In the genomic region with DNA sequence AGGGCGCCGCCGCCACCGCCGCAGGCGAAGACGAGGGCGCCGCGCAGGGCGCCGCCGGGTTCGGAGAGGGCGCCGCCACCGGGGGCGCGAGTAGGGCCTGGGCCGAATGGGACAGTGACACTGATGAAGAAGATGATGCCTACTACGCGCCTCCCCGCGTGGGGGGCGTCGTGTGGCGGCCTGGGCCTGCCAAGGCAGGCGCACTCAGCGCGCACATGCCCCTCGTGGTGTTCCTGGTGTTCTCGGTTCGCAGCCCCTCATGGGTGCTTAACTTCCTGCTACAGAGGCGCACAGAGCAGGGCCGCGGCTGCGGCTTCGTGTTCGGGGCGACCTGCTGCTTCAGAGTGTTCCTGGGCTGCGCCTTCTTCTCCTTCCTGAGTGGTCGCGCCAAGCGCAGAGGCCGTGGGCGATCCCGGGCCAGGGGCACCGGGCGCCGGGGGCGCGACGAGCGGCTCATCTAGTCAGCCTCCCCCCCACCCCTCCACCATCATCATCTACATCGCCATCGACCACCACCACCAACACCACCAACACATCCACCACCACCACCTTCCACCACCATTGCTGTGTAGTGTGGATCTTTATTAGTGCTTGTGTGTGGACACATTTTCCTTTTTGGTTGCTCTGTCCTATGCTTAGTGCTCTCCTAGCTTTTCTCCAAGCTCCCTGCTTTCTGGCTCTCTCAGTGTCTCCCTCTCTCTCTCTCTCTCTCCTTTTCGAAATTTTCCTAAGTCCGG, we compare ENCODE assay signal across 8 mouse cellular contexts. TPM values are rescaled to one million over a fixed set of nuclear protein-coding genes. Genes with fewer than 3 reads are reported as not detected.
DNase-seq lines count a peak whose midpoint lies in the region; ATAC-seq and TF ChIP-seq lines count a peak whose summit lies in the region.

No protein-coding gene starts in this region.

- peak overlapping the region; percentile 65 for H3K4me2 ChIP-seq in hindbrain, embryonic 12.5 days (replicated peaks)

- H3K4me3 ChIP-seq in ES-E14 (ENCODE audit: insufficient read depth in 1 of 2, low read depth in 1 of 2, low read length in 2 of 2, poor library complexity in 1 of 2, severe bottlenecking in 1 of 2): peak overlapping the region; percentile 40 to 97
- peak overlapping the region; percentile 98 for H3K4me3 ChIP-seq in hindbrain, embryonic 12.5 days
- peak overlapping the region; percentile 100 for H3K4me3 ChIP-seq in liver, adult 2 months (ENCODE audit: insufficient read depth, low read depth, low read length)

- no peak; the same call in 1 of the 2 replicates for ATAC-seq in frontal cortex, adult (ENCODE audit: low TSS enrichment)
- peak; percentile 2; the same call in 1 of the 2 replicates for ATAC-seq in common myeloid progenitor, adult 5-6 weeks (replicated peaks; ENCODE audit: low read depth, poor library complexity, severe bottlenecking)
- ATAC-seq in hindbrain, embryonic 12.5 days (ENCODE audit: low FRiP score): peak; percentile 20

- in situ Hi-C loops in ES-E14 (cut with MboI; ENCODE audit: low sequenced_read_pairs in 2 of 2, unreplicated experiment in 2 of 2): no loop called here

- WGBS in hindbrain, embryonic 12.5 days: 44% methylated on average over 58 of the region's 58 CpGs
- 30% methylated on average over 55 of the region's 58 CpGs for WGBS in liver, adult 2 months

- TF ChIP-seq POLR2A in liver, adult 2 months (IDR thresholded peaks at IDR 0.05; ENCODE audit: extremely low read depth, insufficient read depth, low read length): no peak

- peak overlapping the region; percentile 91 for H3K9ac ChIP-seq in ES-E14 (ENCODE audit: insufficient read depth, low read depth, low read length, poor library complexity, severe bottlenecking)
- peak overlapping the region; percentile 100 for H3K9ac ChIP-seq in hindbrain, embryonic 12.5 days
- peak overlapping the region; percentile 100 for H3K9ac ChIP-seq in liver, adult 2 months (ENCODE audit: low read depth, low read length)

- H3K4me1 ChIP-seq in ES-E14 (ENCODE audit: control insufficient read depth in 2 of 2, insufficient read depth in 2 of 2, low read length in 2 of 2, poor library complexity in 1 of 2): peaks cover 0 to 4% of the 10 kb centered on the region in 2 experiments; a peak in 1 of 4 replicates
- peaks cover 29% of the 10 kb centered on the region for H3K4me1 ChIP-seq in hindbrain, embryonic 12.5 days
- peaks cover 9% of the 10 kb centered on the region for H3K4me1 ChIP-seq in liver, adult 2 months (ENCODE audit: control insufficient read depth, insufficient read depth, low read length)

- no peaks in the 10 kb centered on the region for H3K36me3 ChIP-seq in ES-E14 (ENCODE audit: control insufficient read depth, insufficient read depth, low read length, poor library complexity, severe bottlenecking)
- H3K36me3 ChIP-seq in hindbrain, embryonic 12.5 days: 0 out of 2 replicates have a peak, but pooled peaks cover 2% of the 10 kb centered on the region
- H3K36me3 ChIP-seq in liver, adult 2 months (ENCODE audit: control insufficient read depth, insufficient read depth, low read length): no peaks in the 10 kb centered on the region

- no peak overlapping the region for H3K27ac ChIP-seq in ES-E14 (ENCODE audit: insufficient read depth, low read depth, low read length, poor library complexity, severe bottlenecking)
- H3K27ac ChIP-seq in hindbrain, embryonic 12.5 days: peak overlapping the region; percentile 100
- H3K27ac ChIP-seq in liver, adult 2 months (replicated peaks; ENCODE audit: insufficient read depth, low read depth, low read length): peak overlapping the region; percentile 73

- TF ChIP-seq CTCF in liver, adult 2 months (IDR thresholded peaks at IDR 0.05; ENCODE audit: low read depth, low read length): peak; percentile 8; the same call in 1 of the 2 replicates

- 0 out of 2 replicates have a peak, but pooled peaks cover 4% of the 10 kb centered on the region for H3K27me3 ChIP-seq in hindbrain, embryonic 12.5 days
- H3K27me3 ChIP-seq in liver, adult 2 months (ENCODE audit: control insufficient read depth, insufficient read depth, low read length): no peaks in the 10 kb centered on the region; the same call in 1 of the 2 replicates

- DNase-seq in frontal cortex, postnatal 10 days (ENCODE audit: low spot score in 2 of 2): peak; percentile 50 to 51
- DNase-seq in ES-E14 (ENCODE audit: low read depth, low spot score): no peak
- peak; percentile 49 for DNase-seq in liver, adult 2 months (ENCODE audit: extremely low read depth, low read depth, low spot score)
- peak; percentile 45 for DNase-seq in neural tube, embryonic 10.5 days (ENCODE audit: extremely low spot score, low spot score)
- DNase-seq in yolk sac, embryonic 10.5 days (ENCODE audit: low spot score): peak; percentile 33

- H3K9me3 ChIP-seq in ES-E14 (ENCODE audit: control insufficient read depth, insufficient read depth, low read depth, low read length): no peaks in the 10 kb centered on the region
- peaks cover 5% of the 10 kb centered on the region; the same call in 1 of the 2 replicates for H3K9me3 ChIP-seq in hindbrain, embryonic 12.5 days (replicated peaks)

- peaks cover 22% of the 10 kb centered on the region for H3K79me2 ChIP-seq in liver, adult 2 months (ENCODE audit: control insufficient read depth, insufficient read depth, low read length)

TF ChIP-seq in ES-E14, 5 proteins besides CTCF, POLR2A, EP300 and RAD21:
- no peak for TF ChIP-seq HCFC1 (IDR thresholded peaks at IDR 0.05; ENCODE audit: borderline replicate concordance, insufficient read depth, low read length)
- no peak for TF ChIP-seq MAFK (IDR thresholded peaks at IDR 0.05; ENCODE audit: insufficient read depth, low read depth, low read length)
- no peak for TF ChIP-seq ZC3H11A (IDR thresholded peaks at IDR 0.05; ENCODE audit: borderline replicate concordance, low read depth, low read length)
- TF ChIP-seq ZNF384 (IDR thresholded peaks at IDR 0.05; ENCODE audit: low read depth, low read length): no peak
- no peak for TF ChIP-seq CHD2 (IDR thresholded peaks at IDR 0.05; ENCODE audit: low read depth, low read length)

RNA-seq across cellular contexts. Expression of gene Gm20721, which starts 17.4 kb away (rescaled TPM):
- total RNA-seq in ES-E14 (2012; rRNA removed): 15.6 and 17.7 TPM in 2 replicates
- 10.9 and 17.9 TPM in 2 replicates for total RNA-seq in common myeloid progenitor, adult 5-6 weeks (2017)
- 13.7 and 14.5 TPM in 2 replicates for polyA plus RNA-seq in hindbrain, embryonic 12.5 days (2016; fragmentation: Nextera tagmentation; extraction: Ambion mirVana)
- not detected in 2 replicates for total RNA-seq in liver, adult 2 months (2014; rRNA removed)
- 0.10 and 0.31 TPM in 2 replicates for polyA plus RNA-seq in liver, adult 2 months (2012; rRNA removed)

RNA-seq across cellular contexts. Expression of gene Gnas, which starts 45.0 kb away (rescaled TPM):
- 196 and 202 TPM in 2 replicates for total RNA-seq in ES-E14 (2012; rRNA removed)
- 226 and 282 TPM in 2 replicates for total RNA-seq in common myeloid progenitor, adult 5-6 weeks (2017)
- polyA plus RNA-seq in hindbrain, embryonic 12.5 days (2016; fragmentation: Nextera tagmentation; extraction: Ambion mirVana): 1,701 and 1,752 TPM in 2 replicates
- total RNA-seq in liver, adult 2 months (2014; rRNA removed): 201 and 240 TPM in 2 replicates
- polyA plus RNA-seq in liver, adult 2 months (2012; rRNA removed): 412 and 417 TPM in 2 replicates

Comparison
In these comparisons a context has a peak if more than half of its experiments do, and no peak if none do; other contexts are left out.
1. RNA of gene Gm20721, which starts 17.4 kb away (total RNA-seq): 10.9 to 17.9 TPM in common myeloid progenitor, adult 5-6 weeks and 15.6 to 17.7 TPM in ES-E14; not detected in liver, adult 2 months; every median in the first group is over 10 times any median in the second.
2. Peak in every context shown above with its lines, with median percentiles within 50 percentile points of each other: H3K4me3 ChIP-seq and H3K9ac ChIP-seq.